Mouse (Mus musculus): ENCODE data around the gene Fblim1. TPM values are rescaled to one million over a fixed set of nuclear protein-coding genes. Genes with fewer than 3 reads are reported as not detected.

Gene Fblim1
- polyA plus RNA-seq (2012; fragmentation: generic; extraction: Trizol) = 10 to 100 TPM; 11.7 to 20.0 TPM

GRCm38 (mm10) chr4:141605861-141606260, at the start of gene Fblim1:
Gene Fblim1, minus strand, starts transcription at chr4:141606096.

GRCm38 (mm10) chr4:141623666-141624065, 17.8 kb upstream of the Fblim1 start, which contains the start of gene Slc25a34:
Gene Slc25a34, minus strand, starts transcription at chr4:141623821.

GRCm38 (mm10) chr4:141618565-141619243, 12.8 kb upstream of the Fblim1 start, which contains the start of gene Tmem82:
Gene Tmem82, minus strand, starts transcription at chr4:141618633.

GRCm38 (mm10) chr4:141538408-141539212, 67.3 kb downstream of the Fblim1 start, which contains the start of gene Spen:
Gene Spen, minus strand, starts transcription at chr4:141538597.

Other genes with a start within 250 kb of the Fblim1 start
- under 1 TPM; 0.02 to 0.85 TPM for gene Fam131c, start 237.9 kb downstream of the Fblim1 start, polyA plus RNA-seq (2012; fragmentation: generic; extraction: Trizol)
- not detected for gene Clcnka, start 207.4 kb downstream of the Fblim1 start, polyA plus RNA-seq (2012; fragmentation: generic; extraction: Trizol)
- under 1 TPM; 0.05 TPM for gene Clcnkb, start 190.1 kb downstream of the Fblim1 start, polyA plus RNA-seq (2012; fragmentation: generic; extraction: Trizol)
- gene Hspb7, start 185.3 kb downstream of the Fblim1 start, polyA plus RNA-seq (2012; fragmentation: generic; extraction: Trizol) = under 1 TPM; 0.17 to 0.20 TPM
- gene Srarp, start 170.0 kb downstream of the Fblim1 start, polyA plus RNA-seq (2012; fragmentation: generic; extraction: Trizol) = not detected
- 10 to 100 TPM; 17.6 to 22.3 TPM for gene Zbtb17, start 161.4 kb downstream of the Fblim1 start, polyA plus RNA-seq (2012; fragmentation: generic; extraction: Trizol)
- gene Spen, start 67.5 kb downstream of the Fblim1 start, polyA plus RNA-seq (2012; fragmentation: generic; extraction: Trizol) = 10 to 100 TPM in 1 of 2 experiments, 1 to 10 TPM in 1; 1.1 to 11.3 TPM
- under 1 TPM; 0.07 to 0.98 TPM for gene Tmem82, start 12.5 kb upstream of the Fblim1 start, polyA plus RNA-seq (2012; fragmentation: generic; extraction: Trizol)
- gene Slc25a34, start 17.7 kb upstream of the Fblim1 start, polyA plus RNA-seq (2012; fragmentation: generic; extraction: Trizol) = 1 to 10 TPM in 1 of 2 experiments, under 1 TPM in 1; 0.83 to 3.1 TPM
- 10 to 100 TPM in 1 of 2 experiments, 1 to 10 TPM in 1; 8.2 to 16.1 TPM for gene Plekhm2, start 58.8 kb upstream of the Fblim1 start, polyA plus RNA-seq (2012; fragmentation: generic; extraction: Trizol)
- 1 to 10 TPM in 1 of 2 experiments, under 1 TPM in 1; 0.56 to 4.0 TPM for gene Rsc1a1, start 79.5 kb upstream of the Fblim1 start, polyA plus RNA-seq (2012; fragmentation: generic; extraction: Trizol)
- 1 to 10 TPM; 1.1 to 5.7 TPM for gene Ddi2, start 117.3 kb upstream of the Fblim1 start, polyA plus RNA-seq (2012; fragmentation: generic; extraction: Trizol)
- under 1 TPM; 0.08 to 0.19 TPM for gene Agmat, start 140.6 kb upstream of the Fblim1 start, polyA plus RNA-seq (2012; fragmentation: generic; extraction: Trizol)
- 1 to 10 TPM in 1 of 2 experiments, under 1 TPM in 1; 0.94 to 5.1 TPM for gene Dnajc16, start 184.8 kb upstream of the Fblim1 start, polyA plus RNA-seq (2012; fragmentation: generic; extraction: Trizol)
- 10 to 100 TPM in 1 of 2 experiments, 1 to 10 TPM in 1; 5.2 to 20.2 TPM for gene Casp9, start 187.5 kb upstream of the Fblim1 start, polyA plus RNA-seq (2012; fragmentation: generic; extraction: Trizol)
- not detected for gene Cela2a, start 220.1 kb upstream of the Fblim1 start, polyA plus RNA-seq (2012; fragmentation: generic; extraction: Trizol)
- not detected for gene Ctrc, start 240.3 kb upstream of the Fblim1 start, polyA plus RNA-seq (2012; fragmentation: generic; extraction: Trizol)

Measured in C3H10T1/2 (cell line).